Mouse (Mus musculus) bone marrow, adult 2 months (tissue): ENCODE measurements around the gene Gm45062. TPM values are rescaled to one million over a fixed set of nuclear protein-coding genes. Genes with fewer than 3 reads are reported as not detected.

Experiments
- H3K27ac ChIP-seq: fragments of 200-500 bp; 2 replicates; pipeline ENCODE4 v1.5.1; 2012; ENCODE audit warnings: low read depth, mild to moderate bottlenecking, control low read depth, inconsistent platforms, low read length; ENCODE audit not compliant: control insufficient read depth, poor library complexity, insufficient read depth
- H3K4me1 ChIP-seq: fragments of 200-500 bp; 2 replicates; pipeline ENCODE4 v1.6.1; 2011; ENCODE audit warnings: low read length; ENCODE audit not compliant: control insufficient read depth, insufficient read depth
- H3K4me3 ChIP-seq: fragments of 200-500 bp; replicated peaks from 2 replicates; pipeline ENCODE3; 2011; ENCODE audit warnings: mild to moderate bottlenecking, low read depth, low read length, control low read depth; ENCODE audit not compliant: control insufficient read depth
- CTCF ChIP-seq: fragments of 200-500 bp; IDR thresholded peaks from 2 replicates; pipeline ENCODE4 v1.5.1; 2011; ENCODE audit warnings: low read length, control low read depth; ENCODE audit not compliant: control insufficient read depth, insufficient read depth
- POLR2A ChIP-seq: fragments of 200-500 bp; IDR thresholded peaks from 2 replicates; pipeline ENCODE4 v1.6.1; 2011; ENCODE audit warnings: low read depth, mild to moderate bottlenecking, control low read depth, low read length, borderline replicate concordance; ENCODE audit not compliant: control insufficient read depth
- WGBS: fragments of 180-500 bp; shearing (Covaris S2); methylation state at CpG from one replicate; pipeline ENCODE4 v1.1.7; 2018; 5-methylcytosine and 5-hydroxymethylcytosine counted together
- polyA plus RNA-seq: library from polyadenylated mRNA; stranded (reverse); fragments of >200 nt; gene quantifications from 2 replicates; pipeline ENCODE4 v1.2.4, GENCODE M21; 2011; ENCODE audit warnings: low replicate concordance; ENCODE audit not compliant: missing spikeins, insufficient read depth, insufficient read length

The Gm45062 gene
- polyA plus RNA-seq, 1 experiment, result 4.1 TPM

DNA sequence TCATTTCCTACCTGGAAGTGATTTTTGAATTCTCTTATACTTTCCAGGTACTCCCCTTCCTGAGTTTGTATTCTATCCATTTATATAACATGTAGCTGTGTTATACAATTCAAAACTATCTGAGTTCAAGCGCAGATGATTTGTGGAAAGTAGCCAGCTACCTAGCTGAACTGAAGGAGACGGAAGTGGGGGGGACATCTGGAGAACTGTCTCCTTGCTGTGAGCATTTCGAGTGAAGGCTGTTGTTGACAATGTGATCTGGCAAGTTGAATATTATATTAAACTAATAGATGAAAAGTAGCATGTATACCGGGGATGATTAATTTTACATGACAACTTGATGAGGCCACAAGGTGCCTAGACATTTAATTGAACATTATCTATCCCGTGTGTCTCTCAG is 196.3 kb downstream of the Gm45062 start:
- H3K4me3 ChIP-seq, result no peak overlapping the region
- TF ChIP-seq POLR2A (no peak), CTCF (no peak)
- WGBS, result 87% methylated on average over 5 of the region's 5 CpGs

DNA sequence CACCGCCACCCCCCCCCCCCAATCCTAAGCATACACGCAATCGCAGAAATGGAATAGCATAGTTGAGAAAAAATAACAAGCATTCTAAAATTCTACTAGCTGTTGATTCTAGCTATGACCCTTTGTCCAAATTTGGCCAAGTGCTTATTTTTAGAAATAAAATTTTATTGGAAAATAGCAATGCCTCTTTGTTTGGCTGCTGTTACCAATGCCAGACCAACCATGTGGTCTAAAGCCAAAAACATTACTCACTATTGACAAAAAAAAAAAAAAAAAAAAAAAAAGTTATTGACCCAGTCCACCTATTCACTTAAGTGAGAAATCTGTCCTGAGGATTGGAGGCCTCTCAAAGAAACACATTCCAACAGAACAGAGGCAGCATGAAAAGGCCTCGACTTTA is 199.3 kb downstream of the Gm45062 start:
- WGBS, result 94% methylated on average over 4 of the region's 4 CpGs
- TF ChIP-seq POLR2A (no peak), CTCF (no peak)
- Histone ChIP-seq H3K4me1 (no peaks in the 10 kb centered on the region), H3K4me3 (no peak overlapping the region), H3K27ac (no peak overlapping the region)

More for the DNA sequence above, 196.3 kb downstream of the Gm45062 start:
- H3K27ac ChIP-seq, result no peak overlapping the region
- no peaks in the 10 kb centered on the region for H3K4me1 ChIP-seq

DNA sequence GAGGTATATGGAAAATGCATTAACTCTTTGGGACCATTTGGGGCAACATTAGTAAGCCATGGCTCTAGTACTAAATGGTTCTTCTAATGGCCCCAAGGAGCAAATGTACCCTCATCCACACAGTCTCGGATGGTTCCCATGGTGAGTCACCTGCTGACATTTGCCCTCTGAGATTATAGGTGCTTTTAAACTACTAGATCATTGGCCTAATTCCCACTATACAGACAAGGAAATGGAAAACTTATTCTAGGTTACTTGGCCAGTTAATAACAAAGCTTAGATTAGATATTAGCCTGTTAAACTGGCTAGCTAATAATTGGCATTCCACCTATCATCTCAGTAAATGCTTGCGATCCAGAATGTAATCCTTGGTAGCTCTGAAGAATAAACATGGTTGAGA is 203.2 kb downstream of the Gm45062 start:
- Histone ChIP-seq H3K27ac (no peak overlapping the region), H3K4me3 (no peak overlapping the region), H3K4me1 (no peaks in the 10 kb centered on the region; the same call in 1 of the 2 replicates)
- TF ChIP-seq CTCF, result no peak
- TF ChIP-seq POLR2A, result no peak
- WGBS, result 91% methylated on average over 2 of the region's 2 CpGs

DNA sequence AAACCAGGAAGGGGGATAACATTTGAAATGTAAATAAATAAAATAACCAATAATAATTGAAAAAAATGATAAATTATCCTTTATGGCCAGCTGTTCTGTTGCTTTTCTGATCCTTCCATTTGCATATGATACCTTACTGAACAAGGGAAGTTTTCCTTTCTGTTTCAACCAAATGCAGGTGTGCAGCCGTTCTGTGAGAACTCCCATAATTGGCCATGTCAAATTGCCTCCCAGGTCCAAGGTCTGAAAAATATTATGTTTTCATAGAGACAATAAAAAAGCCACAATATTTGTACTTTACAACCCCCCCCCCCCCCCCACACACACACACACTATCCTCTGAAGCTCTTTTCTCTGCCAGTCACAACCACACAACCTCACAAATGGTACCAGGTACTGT is 206.1 kb downstream of the Gm45062 start:
- no peak for TF ChIP-seq POLR2A
- no peak for TF ChIP-seq CTCF
- Histone ChIP-seq H3K27ac (no peak overlapping the region), H3K4me3 (no peak overlapping the region), H3K4me1 (no peaks in the 10 kb centered on the region; the same call in 1 of the 2 replicates)
- 81% methylated on average over 1 of the region's 1 CpGs for whole genome bisulfite sequencing

DNA sequence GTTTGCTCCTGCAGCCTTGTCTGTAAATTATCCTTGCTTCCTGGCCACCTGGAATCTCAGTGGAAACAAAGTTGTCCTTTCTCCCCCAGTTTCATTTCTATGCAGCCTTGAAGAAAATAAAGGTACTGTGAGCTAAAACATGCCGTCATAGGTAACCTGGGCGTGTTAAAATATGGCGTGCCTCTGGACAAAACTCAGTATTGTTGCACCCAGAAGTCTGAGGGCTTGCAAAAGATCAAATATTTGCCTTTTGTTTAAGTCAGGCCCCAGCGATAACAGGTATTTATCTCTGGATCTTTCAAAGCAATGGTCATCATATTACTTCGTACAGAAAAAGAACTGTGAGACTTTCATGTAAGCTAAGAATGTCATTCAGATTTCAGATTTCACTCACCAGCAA is 206.7 kb downstream of the Gm45062 start:
- TF ChIP-seq CTCF (no peak), POLR2A (no peak)
- WGBS, result 85% methylated on average over 5 of the region's 5 CpGs
- Histone ChIP-seq H3K4me1 (no peaks in the 10 kb centered on the region; the same call in 1 of the 2 replicates), H3K27ac (no peak overlapping the region), H3K4me3 (no peak overlapping the region)

DNA sequence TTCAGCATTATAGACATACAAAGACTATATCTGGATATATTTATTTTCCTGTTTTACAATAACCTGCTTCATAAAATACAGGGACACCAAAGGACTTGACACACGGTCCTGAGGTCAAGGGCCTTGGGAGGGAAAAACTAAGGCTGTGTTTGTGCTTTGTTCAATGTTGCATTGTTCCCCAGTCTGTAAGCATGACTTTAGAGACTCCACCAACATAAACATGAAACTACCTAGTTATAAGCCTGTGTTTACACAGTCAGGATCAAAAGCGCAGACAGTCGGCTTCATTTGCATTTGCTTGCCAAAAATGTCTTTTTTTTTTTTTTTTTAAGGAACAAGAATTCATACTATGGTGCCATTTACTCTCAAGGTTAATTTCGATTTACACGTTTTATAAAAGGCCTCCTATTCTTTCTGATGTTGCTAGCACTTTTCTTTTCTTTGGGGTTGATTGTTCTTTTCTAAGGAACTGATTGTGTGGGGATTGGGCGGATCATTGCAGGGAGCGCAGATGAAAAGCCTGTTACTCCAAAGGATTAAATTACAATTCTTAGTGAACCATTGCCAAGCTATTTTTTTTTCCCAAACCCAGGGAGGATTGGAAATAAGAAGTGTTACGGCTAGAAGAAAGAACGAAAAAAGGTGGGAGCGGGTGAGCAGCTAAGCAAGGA is 208.6 kb downstream of the Gm45062 start:
- no peak overlapping the region for H3K4me3 ChIP-seq
- no peak for TF ChIP-seq POLR2A
- TF ChIP-seq CTCF, result no peak
- H3K27ac ChIP-seq, result no peak overlapping the region
- WGBS, result 89% methylated on average over 10 of the region's 10 CpGs
- no peaks in the 10 kb centered on the region; the same call in 1 of the 2 replicates for H3K4me1 ChIP-seq

DNA sequence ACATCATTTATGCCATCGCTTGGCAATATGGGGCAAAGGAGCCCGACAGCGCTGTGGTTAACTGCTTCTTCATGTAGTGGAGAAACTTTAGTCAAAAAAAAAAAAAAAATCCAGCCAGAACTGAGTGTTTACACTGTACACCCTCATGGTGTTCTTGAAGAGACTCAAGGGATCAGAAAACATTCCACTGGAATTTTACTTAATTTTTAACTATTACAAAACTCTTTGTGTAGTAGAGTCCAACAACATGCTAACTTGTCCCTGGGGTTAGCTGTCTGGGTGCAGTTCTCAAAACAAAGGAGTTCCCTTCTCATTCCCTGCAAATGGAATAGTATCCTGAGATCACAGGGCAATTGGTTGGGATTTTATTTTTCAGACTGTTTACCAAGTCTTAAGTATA is 210.7 kb downstream of the Gm45062 start:
- no peak overlapping the region for H3K4me3 ChIP-seq
- H3K4me1 ChIP-seq, result no peaks in the 10 kb centered on the region; the same call in 1 of the 2 replicates
- 83% methylated on average over 3 of the region's 3 CpGs for WGBS
- H3K27ac ChIP-seq, result no peak overlapping the region
- TF ChIP-seq POLR2A (no peak), CTCF (no peak)

DNA sequence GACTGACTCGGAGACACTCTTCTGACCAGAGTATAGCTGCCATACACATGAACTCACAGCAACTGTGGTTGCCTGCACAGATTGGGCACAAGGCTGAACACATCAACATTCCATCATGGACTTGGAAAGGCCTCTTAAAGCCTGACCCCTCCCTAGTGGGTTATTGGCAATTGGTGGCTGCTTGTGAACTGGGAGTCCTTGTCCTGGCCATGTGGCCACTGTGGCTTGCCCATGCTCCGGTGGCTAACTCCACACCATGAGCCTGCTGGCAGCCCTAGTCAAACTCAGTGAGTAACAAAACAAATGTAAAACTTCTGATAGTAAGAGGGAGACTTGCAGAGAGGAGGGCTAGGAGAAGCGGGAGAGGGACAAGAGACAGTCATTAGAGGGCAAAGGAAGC is 212.9 kb downstream of the Gm45062 start:
- 89% methylated on average over 3 of the region's 3 CpGs for WGBS
- no peaks in the 10 kb centered on the region for H3K4me1 ChIP-seq
- H3K27ac ChIP-seq, result no peak overlapping the region
- H3K4me3 ChIP-seq, result no peak overlapping the region
- TF ChIP-seq POLR2A (no peak), CTCF (no peak)
